Mouse (Mus musculus): ENCODE results near the gene Ube2l3.

- TF ChIP-seq CTCF (IDR thresholded peaks at IDR 0.05) (no peak), EP300 (IDR thresholded peaks at IDR 0.05) (no peak)
Measured at GRCm38 (mm10) chr16:17185475-17185874, 17.0 kb downstream of the Ube2l3 start.
